Mouse (Mus musculus): Measurements from ENCODE around the gene Map3k13.

- TF ChIP-seq EP300 (IDR thresholded peaks at IDR 0.05; ENCODE audit: insufficient read depth, low read depth, low read length) (no peak), CTCF (IDR thresholded peaks at IDR 0.05; ENCODE audit: low read depth, low read length) (no peak)
These were observed 35.7 kb upstream of the Map3k13 start for GRCm38 (mm10) chr16:21758447-21758846.

Data from ES-Bruce4 (cell line).